Mouse (Mus musculus): ENCODE measurements around the gene Wars2.

GRCm38 (mm10) chr3:99251271-99252165 is 110.7 kb downstream of the Wars2 start:
- no peak for TF ChIP-seq CTCF (IDR thresholded peaks at IDR 0.05)
- no peak for TF ChIP-seq EP300 (IDR thresholded peaks at IDR 0.05)

All from lung, postnatal 0 days (tissue).